Mouse (Mus musculus) spleen, adult 2 months (tissue): ENCODE measurements around the gene Npff.

ENCODE experiments used
- CTCF ChIP-seq: fragments of 200-500 bp; IDR thresholded peaks from 2 replicates; pipeline ENCODE4 v1.5.1; 2011; ENCODE audit warnings: mild to moderate bottlenecking, inconsistent platforms; ENCODE audit not compliant: insufficient read depth, insufficient read length, insufficient replicate concordance; ENCODE audit errors: extremely low read depth
- POLR2A ChIP-seq: fragments of 200-500 bp; IDR thresholded peaks from 2 replicates; pipeline ENCODE4 v1.6.1; 2011; ENCODE audit warnings: low read depth, low read length, inconsistent platforms

GRCm38 (mm10) chr15:102516728-102517404 lies 7.9 kb downstream of the Npff start, which contains the start of gene Map3k12:
- TF ChIP-seq CTCF: no peak
- no peak for TF ChIP-seq POLR2A
